Mouse (Mus musculus) testis, adult 2 months (tissue): Measurements from ENCODE around the gene Lrrc72.

ENCODE experiments used
- CTCF ChIP-seq: fragments of 200-500 bp; IDR thresholded peaks from 2 replicates; pipeline ENCODE4 v1.5.1; 2012; ENCODE audit warnings: low read depth, mild to moderate bottlenecking, inconsistent platforms, low read length, moderate library complexity; ENCODE audit not compliant: control insufficient read depth, insufficient read depth, insufficient replicate concordance
- POLR2A ChIP-seq: fragments of 200-500 bp; IDR thresholded peaks from 2 replicates; pipeline ENCODE4 v1.6.1; 2012; ENCODE audit warnings: low read depth, mild to moderate bottlenecking, inconsistent platforms, low read length, moderate library complexity; ENCODE audit not compliant: control insufficient read depth

GRCm38 (mm10) chr12:36207072-36207799, 46.0 kb downstream of the Lrrc72 start:
- TF ChIP-seq CTCF, result no peak
- no peak for TF ChIP-seq POLR2A
